Mouse (Mus musculus): ENCODE results near the gene Prokr1.

Gene Prokr1

GRCm38 (mm10) chr6:87567686-87568593 is 22.6 kb downstream of the Prokr1 start:
- DNase-seq (ENCODE audit: low spot score): no peak

- no peak for DNase-seq (ENCODE audit: low spot score)
Observed at GRCm38 (mm10) chr6:87565166-87565565, 25.4 kb downstream of the Prokr1 start.

GRCm38 (mm10) chr6:87564356-87564755 is 26.2 kb downstream of the Prokr1 start:
- no peak for DNase-seq (ENCODE audit: low spot score)

- DNase-seq (ENCODE audit: low spot score): no peak
Observed at GRCm38 (mm10) chr6:87553724-87554123, 36.8 kb downstream of the Prokr1 start.

- no peak for DNase-seq (ENCODE audit: low spot score)
Observed at GRCm38 (mm10) chr6:87552054-87552807, 38.3 kb downstream of the Prokr1 start.

- DNase-seq (ENCODE audit: low spot score): no peak
Observed at GRCm38 (mm10) chr6:87547836-87548235, 42.7 kb downstream of the Prokr1 start.

GRCm38 (mm10) chr6:87547431-87547830 is 43.1 kb downstream of the Prokr1 start:
- DNase-seq (ENCODE audit: low spot score): no peak

GRCm38 (mm10) chr6:87545331-87546217 is 45.0 kb downstream of the Prokr1 start:
- DNase-seq (ENCODE audit: low spot score): no peak

GRCm38 (mm10) chr6:87542027-87542426 is 48.5 kb downstream of the Prokr1 start:
- no peak for DNase-seq (ENCODE audit: low spot score)

GRCm38 (mm10) chr6:87541171-87541571 is 49.4 kb downstream of the Prokr1 start:
- no peak for DNase-seq (ENCODE audit: low spot score)

GRCm38 (mm10) chr6:87538376-87539270 is 51.9 kb downstream of the Prokr1 start:
- no peak for DNase-seq (ENCODE audit: low spot score)

- no peak for DNase-seq (ENCODE audit: low spot score)
Observed at GRCm38 (mm10) chr6:87537678-87538077, 52.9 kb downstream of the Prokr1 start.

GRCm38 (mm10) chr6:87536270-87536669 is 54.3 kb downstream of the Prokr1 start:
- no peak for DNase-seq (ENCODE audit: low spot score)

GRCm38 (mm10) chr6:87535651-87536050 is 54.9 kb downstream of the Prokr1 start:
- no peak for DNase-seq (ENCODE audit: low spot score)

- DNase-seq (ENCODE audit: low spot score): no peak
Observed at GRCm38 (mm10) chr6:87534855-87535575, 55.5 kb downstream of the Prokr1 start.

- no peak for DNase-seq (ENCODE audit: low spot score)
Observed at GRCm38 (mm10) chr6:87532953-87533710, 57.4 kb downstream of the Prokr1 start, which contains the start of gene Arhgap25. TSS of gene Arhgap25 (minus strand) at chr6:87533259.

- DNase-seq (ENCODE audit: low spot score): no peak
Observed at GRCm38 (mm10) chr6:87531456-87532015, 59.0 kb downstream of the Prokr1 start.

GRCm38 (mm10) chr6:87530386-87530785 is 60.2 kb downstream of the Prokr1 start:
- no peak for DNase-seq (ENCODE audit: low spot score)

Data from ovary, adult 18-20 months (tissue).